Mouse (Mus musculus): ENCODE results near the gene Fis1. TPM values are rescaled to one million over a fixed set of nuclear protein-coding genes. Genes with fewer than 3 reads are reported as not detected.
A peak's percentile ranks its signal among the peaks of the same experiment; 100 is the strongest.

Gene Fis1
- 241 and 251 TPM in 2 replicates for polyA plus RNA-seq (2014; fragmentation: Nextera tagmentation; extraction: Ambion mirVana)

GRCm38 (mm10) chr5:136953015-136953414, at the start of gene Fis1:
Fis1 (plus strand) TSS chr5:136953275.
- Histone ChIP-seq H3K4me3 (ENCODE audit: low read depth, low read length) (peak within 1 kb of the TSS; percentile 56), H3K27me3 (replicated peaks; ENCODE audit: control insufficient read depth, insufficient read depth, low read length) (no peaks in the 10 kb centered on the region), H3K9ac (ENCODE audit: low read depth, low read length) (peak within 1 kb of the TSS; percentile 36), H3K4me1 (replicated peaks; ENCODE audit: control insufficient read depth, insufficient read depth, low read length) (peaks cover 8% of the 10 kb centered on the region), H3K36me3 (ENCODE audit: control insufficient read depth, insufficient read depth, low read length) (no peaks in the 10 kb centered on the region), H3K9me3 (ENCODE audit: control insufficient read depth, low read length) (no peaks in the 10 kb centered on the region), H3K27ac (ENCODE audit: low read depth, low read length) (peak within 1 kb of the TSS; percentile 0; the same call in 1 of the 2 replicates), H3K4me2 (peak within 1 kb of the TSS; percentile 77)
- 0% methylated on average over 23 of the region's 23 CpGs for WGBS
- ATAC-seq (replicated peaks; ENCODE audit: low FRiP score), result peak; percentile 98
- DNase-seq (ENCODE audit: low spot score), result peak; percentile 93

- Histone ChIP-seq H3K27me3 (replicated peaks; ENCODE audit: control insufficient read depth, insufficient read depth, low read length) (no peaks in the 10 kb centered on the region), H3K4me1 (replicated peaks; ENCODE audit: control insufficient read depth, insufficient read depth, low read length) (0 out of 2 replicates have a peak, but pooled peaks cover 4% of the 10 kb centered on the region), H3K4me2 (no peak overlapping the region), H3K36me3 (ENCODE audit: control insufficient read depth, insufficient read depth, low read length) (no peaks in the 10 kb centered on the region), H3K27ac (ENCODE audit: low read depth, low read length) (no peak overlapping the region), H3K9me3 (ENCODE audit: control insufficient read depth, low read length) (no peaks in the 10 kb centered on the region; the same call in 1 of the 2 replicates), H3K4me3 (ENCODE audit: low read depth, low read length) (no peak overlapping the region), H3K9ac (ENCODE audit: low read depth, low read length) (no peak overlapping the region)
- WGBS, result 53% methylated on average over 3 of the region's 3 CpGs
- ATAC-seq (replicated peaks; ENCODE audit: low FRiP score), result no peak
- no peak for DNase-seq (ENCODE audit: low spot score)
These were observed 48.5 kb upstream of the Fis1 start for GRCm38 (mm10) chr5:136904621-136905020.

- no peak overlapping the region for H3K4me3 ChIP-seq (ENCODE audit: low read depth, low read length)
- DNase-seq (ENCODE audit: low spot score), result no peak
- H3K27me3 ChIP-seq (replicated peaks; ENCODE audit: control insufficient read depth, insufficient read depth, low read length), result no peaks in the 10 kb centered on the region
- 37% methylated on average over 7 of the region's 7 CpGs for WGBS
- 0 out of 2 replicates have a peak, but pooled peaks cover 4% of the 10 kb centered on the region for H3K4me1 ChIP-seq (replicated peaks; ENCODE audit: control insufficient read depth, insufficient read depth, low read length)
- no peak overlapping the region for H3K27ac ChIP-seq (ENCODE audit: low read depth, low read length)
- H3K4me2 ChIP-seq, result no peak overlapping the region
- H3K9me3 ChIP-seq (ENCODE audit: control insufficient read depth, low read length), result no peaks in the 10 kb centered on the region; the same call in 1 of the 2 replicates
- H3K36me3 ChIP-seq (ENCODE audit: control insufficient read depth, insufficient read depth, low read length), result no peaks in the 10 kb centered on the region
- H3K9ac ChIP-seq (ENCODE audit: low read depth, low read length), result no peak overlapping the region
- ATAC-seq (replicated peaks; ENCODE audit: low FRiP score), result no peak
These were observed 47.4 kb upstream of the Fis1 start for GRCm38 (mm10) chr5:136905630-136906029.

- no peak for ATAC-seq (replicated peaks; ENCODE audit: low FRiP score)
- H3K9me3 ChIP-seq (ENCODE audit: control insufficient read depth, low read length), result no peaks in the 10 kb centered on the region; the same call in 1 of the 2 replicates
- 42% methylated on average over 9 of the region's 9 CpGs for WGBS
These were observed 45.5 kb upstream of the Fis1 start for GRCm38 (mm10) chr5:136907587-136907986.

GRCm38 (mm10) chr5:136907991-136908857, 44.9 kb upstream of the Fis1 start, which contains the start of gene Ift22:
Ift22 (plus strand) TSS chr5:136908150.
- peak; percentile 87 for ATAC-seq (replicated peaks; ENCODE audit: low FRiP score)
- Histone ChIP-seq H3K9me3 (ENCODE audit: control insufficient read depth, low read length) (no peaks in the 10 kb centered on the region), H3K9ac (ENCODE audit: low read depth, low read length) (peak within 1 kb of the TSS; percentile 58), H3K27ac (ENCODE audit: low read depth, low read length) (no peak within 1 kb of the TSS), H3K4me1 (replicated peaks; ENCODE audit: control insufficient read depth, insufficient read depth, low read length) (0 out of 2 replicates have a peak, but pooled peaks cover 4% of the 10 kb centered on the region), H3K4me2 (peak within 1 kb of the TSS; percentile 77), H3K4me3 (ENCODE audit: low read depth, low read length) (peak within 1 kb of the TSS; percentile 69), H3K27me3 (replicated peaks; ENCODE audit: control insufficient read depth, insufficient read depth, low read length) (no peaks in the 10 kb centered on the region), H3K36me3 (ENCODE audit: control insufficient read depth, insufficient read depth, low read length) (0 out of 2 replicates have a peak, but pooled peaks cover 2% of the 10 kb centered on the region)
- WGBS, result 8% methylated on average over 32 of the region's 32 CpGs
- peak; percentile 86 for DNase-seq (ENCODE audit: low spot score)

More at GRCm38 (mm10) chr5:136907587-136907986, 45.5 kb upstream of the Fis1 start:
- no peak overlapping the region for H3K27ac ChIP-seq (ENCODE audit: low read depth, low read length)
- 0 out of 2 replicates have a peak, but pooled peaks cover 4% of the 10 kb centered on the region for H3K4me1 ChIP-seq (replicated peaks; ENCODE audit: control insufficient read depth, insufficient read depth, low read length)
- H3K9ac ChIP-seq (ENCODE audit: low read depth, low read length), result no peak overlapping the region
- H3K27me3 ChIP-seq (replicated peaks; ENCODE audit: control insufficient read depth, insufficient read depth, low read length), result no peaks in the 10 kb centered on the region
- peak overlapping the region; percentile 69 for H3K4me3 ChIP-seq (ENCODE audit: low read depth, low read length)
- 0 out of 2 replicates have a peak, but pooled peaks cover 2% of the 10 kb centered on the region for H3K36me3 ChIP-seq (ENCODE audit: control insufficient read depth, insufficient read depth, low read length)
- no peak for DNase-seq (ENCODE audit: low spot score)
- peak overlapping the region; percentile 77 for H3K4me2 ChIP-seq

GRCm38 (mm10) chr5:136914183-136914582, 38.9 kb upstream of the Fis1 start:
- WGBS, result 79% methylated on average over 3 of the region's 3 CpGs
- H3K4me2 ChIP-seq, result no peak overlapping the region
- H3K27ac ChIP-seq (ENCODE audit: low read depth, low read length), result no peak overlapping the region
- ATAC-seq (replicated peaks; ENCODE audit: low FRiP score), result no peak
- H3K4me3 ChIP-seq (ENCODE audit: low read depth, low read length), result no peak overlapping the region
- H3K9me3 ChIP-seq (ENCODE audit: control insufficient read depth, low read length), result no peaks in the 10 kb centered on the region
- DNase-seq (ENCODE audit: low spot score), result no peak
- no peaks in the 10 kb centered on the region for H3K4me1 ChIP-seq (replicated peaks; ENCODE audit: control insufficient read depth, insufficient read depth, low read length)
- H3K27me3 ChIP-seq (replicated peaks; ENCODE audit: control insufficient read depth, insufficient read depth, low read length), result no peaks in the 10 kb centered on the region
- H3K9ac ChIP-seq (ENCODE audit: low read depth, low read length), result no peak overlapping the region
- H3K36me3 ChIP-seq (ENCODE audit: control insufficient read depth, insufficient read depth, low read length), result 0 out of 2 replicates have a peak, but pooled peaks cover 2% of the 10 kb centered on the region

- WGBS, result 93% methylated on average over 8 of the region's 8 CpGs
- no peak overlapping the region for H3K4me3 ChIP-seq (ENCODE audit: low read depth, low read length)
- H3K4me1 ChIP-seq (replicated peaks; ENCODE audit: control insufficient read depth, insufficient read depth, low read length), result 0 out of 2 replicates have a peak, but pooled peaks cover 2% of the 10 kb centered on the region
- H3K9ac ChIP-seq (ENCODE audit: low read depth, low read length), result no peak overlapping the region
- H3K27me3 ChIP-seq (replicated peaks; ENCODE audit: control insufficient read depth, insufficient read depth, low read length), result no peaks in the 10 kb centered on the region
- ATAC-seq (replicated peaks; ENCODE audit: low FRiP score) (no peak), DNase-seq (ENCODE audit: low spot score) (no peak)
- H3K4me2 ChIP-seq, result no peak overlapping the region
- H3K27ac ChIP-seq (ENCODE audit: low read depth, low read length), result no peak overlapping the region
- no peaks in the 10 kb centered on the region for H3K9me3 ChIP-seq (ENCODE audit: control insufficient read depth, low read length)
- H3K36me3 ChIP-seq (ENCODE audit: control insufficient read depth, insufficient read depth, low read length), result no peaks in the 10 kb centered on the region
These were observed 35.3 kb upstream of the Fis1 start for GRCm38 (mm10) chr5:136917613-136918242.

GRCm38 (mm10) chr5:136918655-136919472, 34.2 kb upstream of the Fis1 start:
- Histone ChIP-seq H3K4me2 (peak overlapping the region; percentile 83), H3K27ac (ENCODE audit: low read depth, low read length) (peak overlapping the region; percentile 46; the same call in 1 of the 2 replicates), H3K4me1 (replicated peaks; ENCODE audit: control insufficient read depth, insufficient read depth, low read length) (peaks cover 5% of the 10 kb centered on the region; the same call in 1 of the 2 replicates), H3K9me3 (ENCODE audit: control insufficient read depth, low read length) (no peaks in the 10 kb centered on the region), H3K36me3 (ENCODE audit: control insufficient read depth, insufficient read depth, low read length) (no peaks in the 10 kb centered on the region), H3K9ac (ENCODE audit: low read depth, low read length) (peak overlapping the region; percentile 66), H3K4me3 (ENCODE audit: low read depth, low read length) (peak overlapping the region; percentile 67), H3K27me3 (replicated peaks; ENCODE audit: control insufficient read depth, insufficient read depth, low read length) (no peaks in the 10 kb centered on the region)
- WGBS, result 3% methylated on average over 38 of the region's 38 CpGs
- DNase-seq (ENCODE audit: low spot score), result peak; percentile 85
- peak; percentile 89 for ATAC-seq (replicated peaks; ENCODE audit: low FRiP score)
